In the genomic region with DNA sequence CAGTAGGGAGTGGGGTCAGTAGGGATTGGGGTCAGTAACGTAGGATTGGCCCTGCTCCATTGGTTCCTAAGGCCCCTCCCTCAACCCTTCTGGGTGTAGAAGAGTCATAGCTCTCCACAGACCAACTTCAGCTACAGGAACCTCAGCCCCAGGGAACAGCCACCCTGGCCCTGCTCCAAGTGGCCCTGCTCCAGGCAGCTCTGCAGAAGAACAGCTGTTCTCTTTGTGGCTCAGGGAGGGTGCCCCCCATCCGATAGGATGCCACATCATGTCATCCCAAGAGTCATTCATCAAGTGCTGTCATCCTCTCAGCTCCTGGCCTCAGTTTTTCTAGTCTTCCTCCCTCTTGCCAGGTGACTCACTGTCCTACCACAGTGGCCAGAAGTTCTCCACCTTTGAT, we compare ENCODE assay signal across 8 mouse cellular contexts. TPM values are rescaled to one million over a fixed set of nuclear protein-coding genes. Genes with fewer than 3 reads are reported as not detected.
A peak's percentile ranks its signal among the peaks of the same experiment; 100 is the strongest.
DNase-seq lines count a peak whose midpoint lies in the region; ATAC-seq and TF ChIP-seq lines count a peak whose summit lies in the region.

No protein-coding gene starts in this region.

- 48% methylated on average over 1 of the region's 2 CpGs for WGBS in hindbrain, embryonic 12.5 days
- 50% methylated on average over 2 of the region's 2 CpGs for WGBS in hindbrain, embryonic 11.5 days
- 81% methylated on average over 2 of the region's 2 CpGs for WGBS in embryonic facial prominence, embryonic 10.5 days

- H3K27me3 ChIP-seq in hindbrain, embryonic 12.5 days = no peaks in the 10 kb centered on the region
- H3K27me3 ChIP-seq in hindbrain, embryonic 11.5 days (ENCODE audit: control insufficient read depth, insufficient read depth, low read length) = no peaks in the 10 kb centered on the region
- H3K27me3 ChIP-seq in C2C12 (ENCODE audit: control insufficient read depth, insufficient read depth, insufficient read length) = no peaks in the 10 kb centered on the region
- H3K27me3 ChIP-seq in embryonic facial prominence, embryonic 10.5 days (replicated peaks; ENCODE audit: low read depth, poor library complexity, severe bottlenecking) = no peaks in the 10 kb centered on the region

- no peak overlapping the region for H3K9ac ChIP-seq in hindbrain, embryonic 12.5 days
- H3K9ac ChIP-seq in hindbrain, embryonic 11.5 days (ENCODE audit: low read depth, low read length) = no peak overlapping the region

- H3K79me3 ChIP-seq in C2C12 (ENCODE audit: low read depth) = peaks cover 12% of the 10 kb centered on the region

- DNase-seq in hindbrain, embryonic 11.5 days (ENCODE audit: low spot score) = no peak
- no peak for DNase-seq in embryonic facial prominence, embryonic 10.5 days (ENCODE audit: low spot score)
- DNase-seq in heart, postnatal 4 days = peak; percentile 86
- DNase-seq in lung, postnatal 10 days = peak; percentile 92
- no peak for DNase-seq in thymus, postnatal 4 days
- no peak for DNase-seq in spleen, adult 18-20 months

- no peak overlapping the region for H3ac ChIP-seq in C2C12 (ENCODE audit: control insufficient read depth, insufficient read length, low read depth)

- H3K36me3 ChIP-seq in hindbrain, embryonic 12.5 days = peaks cover 49% of the 10 kb centered on the region
- H3K36me3 ChIP-seq in hindbrain, embryonic 11.5 days (ENCODE audit: control insufficient read depth, insufficient read depth, low read length) = peaks cover 10% of the 10 kb centered on the region; the same call in 1 of the 2 replicates
- H3K36me3 ChIP-seq in C2C12 (ENCODE audit: control insufficient read depth, insufficient read depth) = peaks cover 46% of the 10 kb centered on the region
- H3K36me3 ChIP-seq in embryonic facial prominence, embryonic 10.5 days (replicated peaks) = peaks cover 62% of the 10 kb centered on the region

- ATAC-seq in hindbrain, embryonic 12.5 days (ENCODE audit: low FRiP score) = 0 out of 2 replicates have a peak, but pooled peaks have one; percentile 29
- ATAC-seq in hindbrain, embryonic 11.5 days (ENCODE audit: low FRiP score) = no peak

- no peaks in the 10 kb centered on the region for H3K9me3 ChIP-seq in hindbrain, embryonic 12.5 days (replicated peaks)
- H3K9me3 ChIP-seq in hindbrain, embryonic 11.5 days (ENCODE audit: control insufficient read depth, low read length) = no peaks in the 10 kb centered on the region
- H3K9me3 ChIP-seq in embryonic facial prominence, embryonic 10.5 days = 0 out of 2 replicates have a peak, but pooled peaks cover 3% of the 10 kb centered on the region

- peak overlapping the region; percentile 48 for H3K4me2 ChIP-seq in hindbrain, embryonic 12.5 days (replicated peaks)
- H3K4me2 ChIP-seq in hindbrain, embryonic 11.5 days (replicated peaks; ENCODE audit: low read depth, low read length) = no peak overlapping the region

- TF ChIP-seq CTCF in C2C12 (IDR thresholded peaks at IDR 0.05; ENCODE audit: control insufficient read depth, insufficient read depth, insufficient read length) = no peak

- H3K4me3 ChIP-seq in hindbrain, embryonic 12.5 days = no peak overlapping the region
- no peak overlapping the region for H3K4me3 ChIP-seq in hindbrain, embryonic 11.5 days (ENCODE audit: low read depth, low read length)
- no peak overlapping the region for H3K4me3 ChIP-seq in C2C12 (ENCODE audit: insufficient read depth, poor library complexity, severe bottlenecking)
- peak overlapping the region; percentile 64 for H3K4me3 ChIP-seq in embryonic facial prominence, embryonic 10.5 days

- H3K79me2 ChIP-seq in C2C12 (ENCODE audit: control insufficient read depth, insufficient read depth) = peaks cover 27% of the 10 kb centered on the region

- peaks cover 73% of the 10 kb centered on the region for H3K4me1 ChIP-seq in hindbrain, embryonic 12.5 days
- peaks cover 6% of the 10 kb centered on the region; the same call in 1 of the 2 replicates for H3K4me1 ChIP-seq in hindbrain, embryonic 11.5 days (replicated peaks; ENCODE audit: control insufficient read depth, insufficient read depth, low read length)
- peaks cover 82% of the 10 kb centered on the region for H3K4me1 ChIP-seq in embryonic facial prominence, embryonic 10.5 days

- H3K27ac ChIP-seq in hindbrain, embryonic 12.5 days = peak overlapping the region; percentile 9; the same call in 1 of the 2 replicates
- no peak overlapping the region for H3K27ac ChIP-seq in hindbrain, embryonic 11.5 days (ENCODE audit: low read depth, low read length)
- H3K27ac ChIP-seq in embryonic facial prominence, embryonic 10.5 days (replicated peaks) = peak overlapping the region; percentile 97

TF ChIP-seq in C2C12, 6 proteins besides CTCF, POLR2A, EP300 and RAD21:
- TF ChIP-seq MAX (IDR thresholded peaks at IDR 0.05) (no peak), USF1 (IDR thresholded peaks at IDR 0.05; ENCODE audit: low read depth) (no peak), MYOD1 (IDR thresholded peaks at IDR 0.05; ENCODE audit: control insufficient read depth, insufficient read length, low read depth) (peak; percentile 91), CEBPB (IDR thresholded peaks at IDR 0.05; ENCODE audit: low read depth) (no peak), FOSL1 (IDR thresholded peaks at IDR 0.05; ENCODE audit: insufficient read depth, low read length, poor library complexity, severe bottlenecking) (no peak), MYOG (IDR thresholded peaks at IDR 0.05; ENCODE audit: control insufficient read depth, extremely low read depth, insufficient read length) (no peak)

RNA-seq across cellular contexts. Expression of gene Mfap4, which starts 2.2 kb away (rescaled TPM):
- polyA plus RNA-seq in hindbrain, embryonic 12.5 days (2016; fragmentation: Nextera tagmentation; extraction: Ambion mirVana) = 131 and 160 TPM in 2 replicates
- 111 and 132 TPM in 2 replicates for polyA plus RNA-seq in hindbrain, embryonic 11.5 days (2014; fragmentation: Nextera tagmentation; extraction: Ambion mirVana)
- polyA plus RNA-seq in C2C12 (2012; fragmentation: generic; extraction: Trizol) = not detected
- 119 and 163 TPM in 2 replicates for polyA plus RNA-seq in embryonic facial prominence, embryonic 10.5 days (2016; fragmentation: Nextera tagmentation; extraction: Ambion mirVana)
- 10 to 100 TPM; 70.7 to 78.0 TPM for total RNA-seq in heart, postnatal 4 days (2021)

RNA-seq across cellular contexts. Expression of gene Mapk7, which starts 6.8 kb away (rescaled TPM):
- 89.0 and 94.9 TPM in 2 replicates for polyA plus RNA-seq in hindbrain, embryonic 12.5 days (2016; fragmentation: Nextera tagmentation; extraction: Ambion mirVana)
- polyA plus RNA-seq in hindbrain, embryonic 11.5 days (2014; fragmentation: Nextera tagmentation; extraction: Ambion mirVana) = 51.5 and 54.7 TPM in 2 replicates
- 21.3 TPM for polyA plus RNA-seq in C2C12 (2012; fragmentation: generic; extraction: Trizol)
- polyA plus RNA-seq in embryonic facial prominence, embryonic 10.5 days (2016; fragmentation: Nextera tagmentation; extraction: Ambion mirVana) = 97.4 and 103 TPM in 2 replicates
- 10 to 100 TPM; 16.0 to 16.8 TPM for total RNA-seq in heart, postnatal 4 days (2021)

RNA-seq across cellular contexts. Expression of gene B9d1, which starts 17.5 kb away (rescaled TPM):
- polyA plus RNA-seq in hindbrain, embryonic 12.5 days (2016; fragmentation: Nextera tagmentation; extraction: Ambion mirVana) = 32.0 and 33.8 TPM in 2 replicates
- 34.3 and 42.1 TPM in 2 replicates for polyA plus RNA-seq in hindbrain, embryonic 11.5 days (2014; fragmentation: Nextera tagmentation; extraction: Ambion mirVana)
- polyA plus RNA-seq in C2C12 (2012; fragmentation: generic; extraction: Trizol) = 45.7 TPM
- polyA plus RNA-seq in embryonic facial prominence, embryonic 10.5 days (2016; fragmentation: Nextera tagmentation; extraction: Ambion mirVana) = 44.4 and 49.7 TPM in 2 replicates
- total RNA-seq in heart, postnatal 4 days (2021) = 10 to 100 TPM in 1 of 2 experiments, 1 to 10 TPM in 1; 9.8 to 12.0 TPM

RNA-seq across cellular contexts. Expression of gene Rnf112, which starts 33.5 kb away (rescaled TPM):
- polyA plus RNA-seq in hindbrain, embryonic 12.5 days (2016; fragmentation: Nextera tagmentation; extraction: Ambion mirVana) = 5.1 and 7.3 TPM in 2 replicates
- 0.56 and 0.74 TPM in 2 replicates for polyA plus RNA-seq in hindbrain, embryonic 11.5 days (2014; fragmentation: Nextera tagmentation; extraction: Ambion mirVana)
- polyA plus RNA-seq in C2C12 (2012; fragmentation: generic; extraction: Trizol) = not detected
- 0.49 and 1.00 TPM in 2 replicates for polyA plus RNA-seq in embryonic facial prominence, embryonic 10.5 days (2016; fragmentation: Nextera tagmentation; extraction: Ambion mirVana)
- total RNA-seq in heart, postnatal 4 days (2021) = under 1 TPM; 0.14 to 0.16 TPM

Comparison
In these comparisons a context has a peak if more than half of its experiments do, and no peak if none do; other contexts are left out.
1. DNase-seq: peak in heart, postnatal 4 days (single experiment) and lung, postnatal 10 days (single experiment); none in hindbrain, embryonic 11.5 days (single experiment), embryonic facial prominence, embryonic 10.5 days (single experiment), thymus, postnatal 4 days (single experiment) and spleen, adult 18-20 months (0 of 2).
2. RNA of gene Mfap4, which starts 2.2 kb away (polyA plus RNA-seq): 119 to 163 TPM in embryonic facial prominence, embryonic 10.5 days, 131 to 160 TPM in hindbrain, embryonic 12.5 days and 111 to 132 TPM in hindbrain, embryonic 11.5 days; not detected in C2C12 (single experiment); every median in the first group is over 100 times any median in the second.